Mouse (Mus musculus): Measurements from ENCODE around the gene Srrd.

Gene Srrd

DNA sequence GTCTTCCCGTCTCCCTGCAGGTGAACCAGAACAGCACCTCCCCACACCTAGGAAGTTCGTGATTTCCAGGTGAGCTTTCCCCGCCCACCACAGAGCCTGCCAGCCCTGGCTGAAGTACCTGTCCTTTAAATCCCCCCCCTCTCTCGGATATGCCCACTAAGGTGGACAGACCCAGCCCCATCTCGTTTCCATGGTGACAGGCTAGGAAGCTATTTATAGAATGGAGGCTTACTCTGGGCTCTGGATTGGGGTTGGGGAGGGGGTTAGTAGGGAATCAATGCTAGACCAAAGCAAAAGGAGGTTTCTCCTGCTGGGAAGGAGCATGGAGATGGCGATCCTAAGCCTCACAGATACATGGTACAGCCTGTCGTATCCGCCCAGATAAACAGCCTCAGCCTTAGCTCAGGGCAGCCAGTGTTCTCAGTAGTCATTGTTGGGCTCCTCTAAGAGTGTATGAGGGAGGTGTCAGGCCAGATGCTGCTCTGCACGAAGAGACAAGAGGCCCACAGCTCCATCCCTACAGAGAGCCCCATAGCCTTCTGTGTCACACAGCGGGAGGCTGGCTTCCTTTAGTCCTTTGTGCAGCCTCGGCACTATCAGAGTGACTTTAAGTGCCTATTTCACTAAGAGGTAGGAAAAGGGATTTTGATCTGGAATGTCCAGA lies 29.5 kb downstream of the Srrd start:
- DNase-seq = no peak

DNA sequence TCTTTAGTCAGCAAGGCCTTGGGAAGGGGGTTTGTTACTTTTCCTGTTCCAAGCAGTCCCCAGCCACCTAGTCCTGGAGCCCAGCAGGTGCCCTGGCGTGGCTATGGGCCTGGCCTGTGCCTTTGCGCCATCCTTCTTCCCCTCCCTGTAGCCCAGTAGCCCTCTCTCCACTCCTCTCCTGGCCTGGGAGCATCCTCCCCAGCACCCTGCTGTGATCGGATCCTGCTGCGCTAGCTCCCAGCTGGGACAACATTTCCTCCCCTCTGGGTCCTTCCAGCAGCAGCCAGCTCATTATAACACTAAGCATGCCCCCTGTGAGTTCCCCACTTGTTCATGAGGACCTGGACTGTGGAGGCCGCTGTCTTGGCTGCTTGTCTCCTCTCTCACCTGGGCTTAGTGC lies 37.0 kb downstream of the Srrd start:
- no peak for DNase-seq

DNA sequence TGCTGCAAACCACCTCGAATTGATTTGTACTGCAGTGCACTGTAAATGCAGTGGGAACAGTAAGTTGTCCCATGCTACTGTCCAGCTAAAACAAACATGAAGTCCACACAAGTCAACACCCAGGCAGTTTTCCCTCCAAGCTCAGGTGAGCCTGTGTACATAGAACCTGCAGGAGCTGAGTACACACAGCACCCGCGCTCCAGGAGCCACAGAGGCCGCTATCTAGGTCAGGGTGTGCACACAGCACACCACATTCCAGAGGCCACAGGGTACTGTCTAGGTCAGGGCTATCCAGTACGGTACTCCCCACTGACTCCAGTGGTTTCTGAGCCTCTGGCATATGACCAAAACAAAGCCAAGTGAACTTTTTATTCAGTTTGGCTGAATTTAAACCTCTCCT lies 40.5 kb downstream of the Srrd start:
- no peak for DNase-seq

DNA sequence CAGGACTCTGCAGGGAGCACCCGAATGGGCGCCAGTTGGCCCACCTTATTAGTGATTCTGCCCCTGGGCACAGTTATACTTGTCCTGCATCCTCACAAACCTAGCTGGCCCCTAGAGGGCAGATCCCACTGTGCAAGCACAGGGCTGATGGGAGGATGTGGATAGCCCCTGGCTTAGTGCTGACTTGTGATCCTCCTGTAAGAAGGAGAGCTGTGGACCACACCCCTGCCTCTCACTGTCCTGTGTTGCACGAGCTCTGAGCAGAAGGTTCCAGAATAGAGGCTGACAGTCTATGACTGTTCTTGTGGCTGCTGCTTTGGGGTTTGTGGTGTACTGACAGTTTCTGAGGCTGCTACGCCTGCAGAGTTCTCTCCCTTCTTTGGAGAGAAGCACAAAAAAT lies 41.1 kb downstream of the Srrd start:
- no peak for DNase-seq

DNA sequence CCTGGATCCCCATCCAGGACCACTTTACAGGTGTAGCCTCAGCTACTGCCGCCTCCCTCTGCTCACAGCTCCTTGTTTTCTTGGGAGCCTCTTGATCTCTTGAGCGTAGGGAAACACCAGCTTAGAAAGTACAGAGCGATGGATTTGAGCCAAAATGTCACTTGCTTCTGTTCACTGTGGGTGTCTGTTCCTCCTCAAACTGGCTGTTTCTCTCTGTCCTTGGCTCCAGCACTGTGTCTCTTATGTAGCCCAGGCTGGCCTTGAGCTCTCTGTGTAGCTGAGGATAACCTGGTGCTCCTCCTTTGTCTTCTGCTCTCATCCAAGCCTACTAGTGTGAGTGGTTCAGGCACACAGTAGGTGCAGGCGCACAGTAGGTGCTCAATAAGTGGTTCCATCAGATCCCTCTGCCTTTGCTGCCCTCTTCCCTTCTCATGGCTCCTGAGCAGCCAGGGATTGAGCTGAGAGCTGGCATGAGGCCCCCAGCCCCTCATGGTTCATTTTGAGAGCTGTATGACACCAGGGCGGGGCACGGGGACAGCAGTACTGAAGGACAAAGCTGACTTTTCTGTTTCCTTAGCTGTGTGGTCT lies 42.0 kb downstream of the Srrd start:
- no peak for DNase-seq

DNA sequence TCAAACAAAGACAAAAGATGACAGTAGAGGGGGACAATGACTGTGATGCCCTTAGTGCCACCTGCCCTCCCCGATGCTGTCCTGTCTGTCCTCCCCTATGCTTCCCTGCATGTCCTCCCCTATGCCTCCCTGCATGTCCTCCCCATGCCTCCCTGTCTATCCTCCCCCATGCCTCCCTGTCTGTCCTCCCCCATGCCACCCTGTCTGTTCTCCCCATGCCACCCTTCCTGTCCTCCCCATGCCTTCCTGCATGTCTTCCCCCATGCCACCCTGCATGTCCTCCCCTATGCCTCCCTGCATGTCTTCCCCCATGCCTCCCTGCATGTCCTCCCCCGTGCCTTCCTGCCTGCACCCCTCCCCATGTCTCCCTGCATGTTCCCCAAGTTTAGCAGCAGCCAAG lies 42.7 kb downstream of the Srrd start:
- DNase-seq = no peak

DNA sequence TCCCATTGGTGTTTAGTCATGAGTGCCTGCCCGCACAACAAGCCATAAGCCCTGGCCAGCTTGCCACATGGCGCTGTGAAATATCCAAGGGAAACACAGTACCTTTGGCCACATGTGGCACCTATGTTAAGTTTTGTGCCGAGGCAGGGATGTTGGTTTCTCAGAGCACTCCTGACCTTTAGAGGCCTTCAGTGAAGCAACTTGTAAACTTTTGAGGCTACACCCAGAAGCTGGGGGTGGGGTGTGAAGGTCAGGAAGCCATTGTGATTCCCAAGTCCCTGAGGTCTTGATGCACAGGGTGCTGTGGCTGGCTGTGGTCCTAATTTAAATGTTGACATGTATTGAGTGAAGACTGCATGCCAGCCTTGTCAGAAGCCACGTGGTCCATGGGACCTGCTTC lies 43.4 kb downstream of the Srrd start:
- DNase-seq = no peak

DNA sequence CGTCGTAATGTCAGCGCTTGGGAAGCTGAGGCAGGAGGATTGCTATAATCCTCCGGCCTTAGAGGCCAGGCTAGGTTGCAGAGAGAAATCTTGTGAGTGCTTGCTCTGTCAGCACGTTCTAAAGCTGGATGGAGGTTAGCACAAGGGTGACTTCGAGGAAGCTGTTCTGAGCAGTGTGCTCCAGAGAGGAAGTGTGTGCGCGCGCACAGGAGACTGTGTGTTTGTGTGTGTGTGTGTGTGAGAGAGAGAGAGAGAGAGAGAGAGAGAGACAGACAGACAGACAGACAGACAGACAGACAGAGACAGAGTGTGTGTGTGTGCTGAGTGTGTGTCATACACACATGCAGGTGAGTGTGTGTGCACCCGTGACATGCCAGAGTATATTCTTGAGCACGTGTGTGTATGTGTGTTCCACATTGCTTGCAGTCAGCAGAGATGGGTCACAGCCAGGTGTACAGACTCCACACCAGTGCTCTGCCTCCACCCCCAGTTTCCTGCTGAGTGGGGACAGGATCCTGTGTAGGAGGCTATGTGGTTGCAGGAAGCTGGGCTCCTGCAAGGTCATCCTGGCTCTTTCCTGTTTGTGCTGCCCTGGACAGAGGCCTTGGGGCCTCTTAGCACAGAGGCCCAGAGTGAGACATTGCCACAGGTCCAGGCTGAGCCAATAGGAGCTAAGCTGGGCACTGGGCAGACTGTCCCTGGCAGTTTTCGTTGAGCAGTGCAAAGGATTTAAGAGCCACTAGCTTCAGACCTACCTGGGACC lies 44.4 kb downstream of the Srrd start:
- peak; percentile 65 for DNase-seq

DNA sequence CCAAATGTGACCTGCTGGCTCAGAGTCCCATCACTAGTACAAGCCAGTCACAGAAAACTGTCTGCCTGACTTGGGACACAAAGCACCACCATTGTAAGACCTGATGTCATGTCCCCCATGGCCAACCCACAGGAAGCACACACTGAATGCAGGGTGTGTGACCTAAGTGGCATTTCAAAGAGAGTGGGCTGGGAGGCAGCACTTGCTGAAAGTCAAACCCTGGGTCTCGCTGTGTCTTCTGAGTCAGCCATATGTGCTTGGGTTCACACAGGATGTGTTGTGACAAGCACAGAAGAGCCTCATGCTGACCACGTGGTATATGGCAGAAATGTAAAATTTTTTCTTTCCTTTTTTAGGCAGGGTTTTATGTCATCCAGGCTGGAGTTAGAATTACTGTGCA lies 45.6 kb downstream of the Srrd start:
- no peak for DNase-seq

DNA sequence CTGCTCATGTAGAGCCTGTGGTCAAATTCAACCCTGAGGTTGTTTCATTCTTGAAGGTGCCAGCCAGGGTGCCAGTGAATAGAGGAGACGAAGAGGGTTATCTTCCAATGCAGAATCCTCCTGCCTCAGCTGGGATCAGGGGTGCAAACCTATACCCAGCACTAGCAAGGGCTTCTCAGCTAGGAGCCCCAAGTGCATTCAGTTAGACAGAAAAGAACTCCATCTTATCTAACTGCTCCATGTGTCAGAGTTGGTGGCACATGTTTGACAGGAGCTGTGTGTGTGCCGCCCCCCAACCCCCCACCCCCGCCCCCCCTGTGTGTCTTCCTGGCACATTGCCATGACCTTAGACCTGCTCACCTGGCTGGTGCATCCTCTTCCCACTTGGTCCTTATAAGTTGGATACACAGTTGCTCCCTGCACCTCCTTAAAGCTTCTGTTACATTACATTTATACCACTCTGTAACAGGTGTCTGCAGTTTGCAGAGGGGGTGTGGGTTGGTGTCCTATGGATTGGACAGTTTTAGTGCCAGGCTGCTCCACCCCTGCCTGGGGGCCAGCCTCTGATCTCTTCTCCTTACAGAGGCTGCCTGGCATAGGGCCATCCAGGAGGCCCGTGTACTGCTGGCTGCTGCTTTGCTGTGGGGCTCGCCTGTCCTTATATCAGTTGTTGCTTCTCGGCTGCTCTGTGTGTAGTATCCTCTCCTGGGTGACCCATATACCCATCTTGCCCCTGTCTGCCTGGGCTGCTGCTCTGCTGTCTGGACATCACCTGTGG lies 46.2 kb downstream of the Srrd start:
- no peak for DNase-seq

DNA sequence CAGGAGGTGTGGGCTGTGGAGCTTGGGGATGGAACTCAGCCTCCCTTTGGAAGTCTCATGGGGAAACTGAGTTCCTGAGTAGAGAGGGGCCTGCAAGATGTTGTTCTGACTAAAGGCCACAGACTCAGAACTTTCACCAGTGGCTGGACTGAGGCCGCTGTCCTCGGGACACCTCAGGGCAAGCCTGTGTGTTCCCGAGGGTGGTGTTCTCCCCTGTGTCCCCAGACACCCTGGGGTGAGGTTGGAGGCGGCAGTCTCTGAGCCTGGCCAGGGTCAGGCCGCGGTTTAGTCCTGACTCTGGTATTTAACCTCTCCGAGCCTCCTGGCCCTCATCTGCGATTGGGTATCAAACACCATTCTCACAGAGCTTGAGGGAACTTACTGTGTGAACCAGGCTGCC lies 47.3 kb downstream of the Srrd start:
- DNase-seq = no peak

DNA sequence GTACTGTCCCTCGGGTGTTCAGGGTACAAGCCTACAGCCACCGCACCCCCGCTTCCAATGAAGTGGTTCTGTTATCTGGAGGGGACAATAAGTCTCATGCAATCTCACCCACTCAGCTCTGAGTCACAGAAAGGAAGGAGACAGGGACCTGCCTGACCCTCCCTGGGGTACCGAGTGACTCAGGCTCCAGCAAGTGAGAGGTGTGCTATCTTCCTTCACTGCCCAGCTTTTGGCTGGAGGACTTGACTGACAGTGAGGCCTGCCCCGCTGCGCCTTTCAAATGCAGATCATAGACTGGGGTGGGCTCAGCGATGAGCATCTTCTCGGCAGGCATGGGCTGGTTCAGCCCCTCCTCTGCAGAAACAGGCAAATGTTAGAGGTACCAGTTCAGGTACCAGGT lies 47.7 kb downstream of the Srrd start:
- no peak for DNase-seq

DNA sequence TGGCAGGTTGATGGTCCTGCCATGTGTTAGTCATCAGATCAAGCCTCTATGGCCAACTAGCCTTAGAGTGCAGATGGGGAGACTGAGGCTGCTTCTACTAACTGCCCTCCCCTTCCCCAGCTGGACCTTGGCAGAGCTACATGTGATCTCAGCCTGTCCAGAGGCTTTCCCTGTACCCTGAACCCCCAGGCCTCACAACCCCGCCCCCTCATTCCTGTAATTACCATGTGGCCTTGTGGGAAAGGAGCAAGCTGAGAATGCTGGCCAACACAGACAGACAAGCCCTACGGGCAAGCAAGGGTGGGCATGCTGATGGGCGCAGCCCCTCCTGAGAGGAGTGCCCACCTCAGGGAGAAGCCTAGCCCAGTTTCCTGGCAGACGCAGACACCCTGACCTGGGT lies 48.1 kb downstream of the Srrd start:
- no peak for DNase-seq

DNA sequence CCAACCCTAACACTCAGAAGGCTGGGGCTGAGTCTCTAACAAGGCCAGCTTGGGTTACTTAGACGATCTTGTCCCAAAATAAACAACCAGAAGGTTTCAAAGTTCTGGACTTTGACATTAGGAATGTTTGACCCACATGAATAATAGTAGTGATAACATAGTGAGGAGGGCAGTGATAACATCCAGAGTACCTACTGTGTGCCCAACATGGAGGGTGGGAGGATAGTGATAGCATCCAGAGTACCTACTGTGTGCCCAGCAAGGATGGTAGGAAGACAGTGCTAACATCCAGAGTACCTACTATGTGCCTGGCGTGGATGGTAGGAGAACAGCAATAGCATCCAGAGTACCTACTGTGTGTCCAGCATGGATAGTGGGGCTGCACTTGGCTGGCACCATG lies 49.0 kb downstream of the Srrd start:
- no peak for DNase-seq

DNA sequence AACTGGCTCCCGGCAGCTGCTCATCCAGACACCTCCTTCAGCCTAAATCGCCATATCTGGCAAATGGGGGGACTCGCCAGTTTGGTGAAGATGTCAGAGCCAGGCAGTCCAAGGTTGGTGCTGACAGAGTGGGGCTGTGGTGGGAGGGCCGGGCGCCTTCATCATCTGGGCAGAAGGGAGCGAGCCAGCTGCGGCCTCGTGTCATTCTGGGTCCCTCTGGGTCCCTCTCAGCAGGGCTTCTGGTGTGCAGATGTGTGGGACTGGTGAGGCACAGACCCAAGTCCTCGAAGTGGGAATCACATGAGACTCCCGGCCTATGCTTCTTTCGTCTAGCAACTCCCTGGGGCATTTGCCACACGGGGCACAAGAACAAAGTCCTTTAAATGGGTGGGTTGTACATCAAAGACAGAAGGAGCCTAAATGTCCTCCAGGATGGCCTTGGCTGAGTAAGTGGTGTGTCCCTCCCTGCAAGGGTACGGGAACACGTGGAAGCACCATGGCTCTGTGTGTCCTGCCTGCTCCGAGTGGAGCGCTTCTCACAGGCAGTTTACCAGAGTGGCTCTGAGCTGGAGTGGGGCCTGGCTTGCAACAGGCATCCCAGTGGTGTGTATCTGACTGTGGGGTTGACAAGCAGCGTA lies 50.4 kb downstream of the Srrd start:
- DNase-seq = no peak

DNA sequence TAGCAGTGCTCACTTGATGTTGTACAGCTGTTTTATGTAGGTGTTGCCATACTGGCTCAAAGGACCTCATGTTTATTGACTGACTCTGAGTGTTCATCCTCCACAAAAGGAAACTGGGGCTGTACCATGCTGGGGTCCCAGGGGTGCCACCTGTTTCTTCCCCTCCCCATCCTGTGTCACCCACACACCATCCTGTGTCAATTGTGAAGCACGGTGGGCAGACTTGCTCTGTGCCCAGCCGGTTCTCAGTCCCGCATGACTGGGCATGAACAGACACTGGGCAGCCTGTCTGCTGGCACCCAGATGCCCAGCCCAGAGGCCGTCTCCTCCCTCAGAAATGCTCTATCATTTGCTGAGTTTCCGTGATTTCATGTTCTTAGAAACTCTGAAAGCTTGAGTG lies 51.0 kb downstream of the Srrd start:
- DNase-seq = no peak

DNA sequence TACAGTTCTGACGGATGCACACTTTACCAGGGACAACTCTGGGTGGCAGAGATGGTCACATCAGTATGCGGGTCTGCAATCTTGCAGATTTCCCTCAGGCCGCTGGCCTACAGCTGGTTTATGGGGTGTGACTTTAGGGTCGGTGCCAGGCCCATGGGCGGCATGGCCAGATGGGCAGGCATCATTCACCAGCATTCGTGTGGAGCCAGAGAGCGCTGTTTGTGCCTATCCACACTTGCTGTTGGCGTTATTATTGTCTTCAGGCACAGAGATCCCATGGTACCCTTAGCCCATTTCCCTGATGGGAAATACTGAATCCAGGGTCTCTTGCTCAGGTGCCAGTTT lies 52.3 kb downstream of the Srrd start:
- DNase-seq = no peak

DNA sequence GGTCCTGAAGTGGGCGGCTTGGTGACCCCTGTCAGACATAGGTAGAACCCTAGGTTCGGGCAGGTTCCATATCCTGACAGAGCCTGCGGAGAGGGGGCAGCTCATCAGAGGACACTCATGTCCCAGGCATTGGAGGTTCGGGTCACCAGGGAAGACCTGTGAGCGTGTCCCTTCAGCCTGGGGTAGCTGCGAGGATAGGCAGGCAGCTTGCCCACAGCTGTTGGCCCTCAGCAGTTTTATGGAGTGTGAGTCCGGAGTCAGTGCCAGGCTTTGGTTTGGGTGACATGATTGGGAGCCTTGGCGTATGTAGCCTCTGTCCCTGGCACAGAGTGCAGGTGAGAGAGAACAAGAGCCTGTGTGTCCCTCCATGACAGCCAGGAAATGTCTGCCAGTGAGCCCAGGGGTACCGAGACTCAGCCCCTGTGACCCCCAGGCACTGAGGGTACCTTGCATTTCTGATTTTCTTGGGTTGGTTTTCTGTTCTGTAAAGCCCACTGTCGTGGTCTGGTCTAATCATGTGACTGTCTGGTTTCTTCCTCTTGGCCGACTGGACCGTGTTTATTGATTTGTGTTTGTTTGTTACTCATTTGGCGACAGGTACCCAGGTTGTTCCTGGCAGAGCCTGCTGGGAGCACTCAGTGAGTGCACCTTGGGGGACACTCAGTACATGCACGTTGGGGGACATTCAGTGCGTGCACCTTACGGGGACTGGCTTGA lies 52.9 kb downstream of the Srrd start:
- no peak for DNase-seq

DNA sequence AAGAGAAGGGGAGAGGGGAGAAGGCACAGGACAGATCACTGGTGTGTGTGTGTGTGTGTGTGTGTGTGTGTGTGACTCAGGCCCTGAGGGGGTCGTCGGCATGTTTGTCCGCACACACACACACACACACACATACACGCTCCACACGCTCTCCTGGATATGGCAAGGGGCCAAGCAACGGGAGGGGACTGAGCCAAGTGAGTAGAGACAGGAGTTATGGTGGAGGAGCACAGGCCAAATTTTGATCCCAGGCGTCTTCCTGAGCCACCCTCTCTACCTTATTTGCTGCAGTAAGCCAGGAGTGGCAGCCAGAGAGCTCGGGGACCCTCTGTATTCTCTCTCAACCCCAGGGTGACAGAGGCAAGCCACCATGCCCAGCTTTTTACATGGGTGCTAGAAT lies 53.6 kb downstream of the Srrd start:
- DNase-seq = no peak

DNA sequence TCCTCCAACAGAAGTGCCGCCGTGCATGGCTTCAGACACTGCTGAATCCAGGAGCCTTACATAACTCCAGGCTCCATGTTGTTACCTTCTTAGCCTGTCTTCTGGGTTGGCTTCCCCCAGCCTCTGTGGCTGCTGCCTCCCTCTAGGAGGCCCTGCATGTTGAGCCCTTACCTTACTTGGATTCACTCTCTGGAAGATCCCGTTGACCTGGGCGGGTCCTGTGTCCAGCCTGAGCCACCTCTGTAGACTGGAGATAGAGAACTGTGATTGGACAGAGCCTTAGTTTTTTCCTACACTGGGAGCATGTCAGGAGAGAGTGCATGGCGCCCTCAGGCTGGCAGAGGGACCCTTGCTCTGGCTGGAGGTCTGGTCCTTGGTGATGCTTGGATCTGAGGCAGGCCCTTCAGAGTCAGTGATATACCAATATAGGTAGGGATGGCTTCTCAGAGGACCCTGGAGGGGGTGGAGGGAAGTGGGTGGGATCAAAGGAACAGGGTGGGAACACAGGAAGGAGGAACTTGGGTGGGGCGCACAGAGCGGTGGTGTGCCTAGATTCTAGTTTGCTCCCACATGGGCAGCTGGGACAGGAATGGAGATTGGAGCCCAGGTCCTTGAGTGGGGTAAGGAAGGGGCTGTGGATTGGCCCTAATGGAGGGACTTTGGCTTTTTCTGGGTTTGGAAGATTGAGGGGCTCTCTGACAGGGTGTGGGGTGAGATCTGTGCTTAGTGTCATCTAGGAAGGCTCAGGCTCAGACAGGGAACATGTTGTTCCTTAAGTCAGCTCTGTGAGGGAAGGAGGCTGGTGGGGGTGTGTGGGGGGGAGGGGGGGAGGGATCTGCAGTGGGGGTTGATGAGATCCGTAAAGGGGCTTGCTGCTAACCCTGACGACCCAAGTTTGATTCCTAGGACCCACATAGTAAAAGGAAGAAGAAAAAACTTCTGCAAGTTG lies 54.4 kb downstream of the Srrd start:
- DNase-seq = no peak

DNA sequence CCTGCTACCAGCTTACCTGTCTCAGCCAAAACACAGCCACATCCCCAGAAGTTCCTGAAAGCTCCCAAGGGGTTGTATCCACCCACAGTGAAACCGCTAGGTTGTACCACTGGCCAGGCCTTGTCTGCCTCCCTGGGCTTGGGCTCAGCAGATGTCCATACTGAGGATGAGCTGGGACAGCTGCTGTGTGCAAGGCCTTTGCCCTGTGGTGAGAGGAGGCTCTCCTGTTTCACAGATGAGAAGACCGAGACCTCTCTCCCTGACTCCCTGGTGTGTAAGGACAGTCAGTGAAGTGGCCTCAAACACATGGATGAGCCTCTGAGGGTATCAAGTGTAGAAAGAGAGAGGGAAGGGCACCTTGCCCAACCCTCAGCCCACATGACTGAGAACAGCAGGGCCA lies 55.2 kb downstream of the Srrd start:
- no peak for DNase-seq

All from kidney, adult 9 months (tissue).